Mouse (Mus musculus): Measurements from ENCODE around the gene Tmprss6.

The Tmprss6 gene

DNA sequence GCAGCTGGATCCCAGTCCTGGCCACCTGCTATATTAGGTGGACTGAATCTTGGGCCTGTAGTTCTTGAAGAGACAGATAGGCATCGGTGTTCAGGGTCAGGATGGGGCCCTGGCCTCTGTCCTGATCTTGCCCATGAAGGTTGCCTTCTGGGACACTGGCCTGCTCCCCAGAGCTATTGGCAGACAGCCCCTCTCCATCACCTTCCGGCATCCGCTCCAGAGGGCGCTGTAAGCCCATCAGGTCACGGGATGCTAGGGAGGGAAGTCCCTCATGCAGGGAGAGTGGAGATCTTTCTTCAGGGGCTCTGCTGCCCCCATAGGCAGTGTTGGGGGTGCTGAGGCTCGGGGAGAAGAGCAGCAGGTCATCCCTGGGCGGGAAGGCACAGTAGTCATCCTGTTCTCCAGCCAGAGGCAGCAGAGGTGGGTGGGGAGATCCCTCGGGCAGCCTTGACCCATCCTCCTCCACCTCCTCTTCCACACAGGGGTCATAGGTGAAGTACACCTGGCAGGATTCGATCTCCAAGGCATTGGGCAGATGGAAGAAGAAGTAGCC, 13.1 kb upstream of the Tmprss6 start:
- no peak for DNase-seq

DNA sequence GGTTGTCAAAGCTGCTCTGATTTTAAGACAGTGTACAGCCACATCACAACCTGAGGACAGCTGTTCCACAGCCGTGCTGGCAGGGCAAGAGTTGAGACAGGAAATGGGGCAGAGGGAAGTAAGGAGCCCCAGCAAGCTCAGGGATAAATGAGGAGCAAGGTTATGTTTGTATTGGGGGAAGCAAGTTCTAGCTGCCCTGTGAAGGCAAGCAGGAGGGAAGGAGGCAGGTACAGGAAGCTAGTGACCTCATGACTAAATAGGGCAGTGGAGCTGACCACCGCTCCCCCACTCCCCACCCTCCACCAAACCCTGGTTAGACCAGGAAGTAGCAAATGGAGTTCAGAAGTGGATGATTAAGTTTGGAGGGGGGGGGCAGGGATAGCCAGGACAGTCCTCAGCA, 12.6 kb upstream of the Tmprss6 start:
- no peak for DNase-seq

DNA sequence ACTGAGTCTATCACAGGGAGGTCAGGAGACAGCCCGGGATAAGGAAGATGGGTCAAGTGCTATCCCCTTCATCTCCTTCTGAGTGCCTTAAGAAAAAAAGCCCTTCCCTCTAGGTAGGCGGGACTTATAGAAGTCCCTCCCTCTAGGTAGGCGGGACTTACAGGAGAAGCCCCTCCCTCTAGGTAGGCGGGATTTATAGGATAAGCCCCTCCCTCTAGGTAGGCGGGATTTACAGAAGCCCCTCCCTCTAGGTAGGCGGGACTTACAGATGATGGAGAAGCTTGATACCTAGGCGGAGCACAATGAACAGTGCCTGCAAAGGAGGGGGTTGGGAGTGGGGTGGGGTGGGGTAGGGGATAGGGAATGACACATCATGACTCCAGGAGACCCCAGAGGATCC, 11.7 kb upstream of the Tmprss6 start:
- DNase-seq = no peak

DNA sequence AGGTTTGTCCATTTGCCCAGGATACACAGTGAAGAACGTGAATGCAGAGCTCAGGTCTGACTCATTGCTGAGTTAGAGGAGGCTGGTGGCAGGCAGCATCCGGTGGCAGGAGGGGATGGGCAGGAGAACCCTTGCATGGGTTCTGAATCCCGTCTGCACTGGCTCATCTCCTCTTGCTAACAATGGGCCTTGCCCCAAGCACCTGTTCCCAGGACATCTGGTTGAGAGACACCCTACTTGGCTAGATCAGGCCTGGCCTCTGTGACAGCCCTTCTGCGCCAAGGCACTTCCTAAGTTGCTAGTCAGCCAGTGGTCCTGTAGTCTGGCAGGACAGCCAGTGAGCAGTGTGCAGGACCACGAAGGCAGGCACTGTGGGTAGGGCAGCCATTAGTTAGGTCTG, 11.0 kb upstream of the Tmprss6 start:
- no peak for DNase-seq

DNA sequence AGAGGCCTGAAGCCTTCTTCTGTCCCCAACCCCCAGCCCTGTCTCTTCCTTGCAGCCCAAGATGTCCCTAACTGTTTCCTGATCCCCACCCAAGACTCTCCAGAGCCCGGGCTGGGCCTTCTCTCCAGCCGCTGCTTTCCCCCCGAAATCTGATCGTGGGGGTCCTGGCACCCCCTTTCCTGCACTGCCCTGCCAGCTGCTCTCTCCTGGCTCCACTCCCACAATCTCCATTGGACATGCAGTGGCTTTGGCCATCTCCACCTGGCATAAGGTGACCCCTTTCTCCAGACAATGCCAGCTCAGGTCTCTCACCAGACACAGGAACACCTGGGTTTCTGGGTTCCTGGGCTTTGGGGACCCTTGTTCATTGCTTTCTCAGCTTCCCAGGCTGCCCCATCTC, 9.6 kb upstream of the Tmprss6 start:
- DNase-seq = no peak

DNA sequence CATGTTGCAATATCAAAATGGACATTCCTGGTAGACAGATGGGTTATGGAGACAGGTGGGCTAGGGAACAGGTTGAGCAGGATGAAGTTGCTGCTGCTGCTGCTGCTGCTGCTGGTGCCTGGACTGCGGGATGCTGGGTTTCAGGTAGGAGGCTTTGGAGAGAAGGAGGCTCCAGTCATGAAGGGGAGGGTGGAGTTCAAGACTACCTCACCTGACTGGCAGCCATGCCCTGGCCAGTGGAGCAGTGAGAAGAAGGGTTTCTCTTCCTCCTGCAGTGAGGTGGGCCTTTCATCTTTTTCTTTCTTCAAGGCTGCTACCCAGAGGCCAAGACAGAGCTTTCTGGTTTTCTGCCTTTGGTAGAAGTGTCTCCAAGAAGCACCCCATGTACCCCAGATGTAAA, 8.4 kb upstream of the Tmprss6 start:
- no peak for DNase-seq

DNA sequence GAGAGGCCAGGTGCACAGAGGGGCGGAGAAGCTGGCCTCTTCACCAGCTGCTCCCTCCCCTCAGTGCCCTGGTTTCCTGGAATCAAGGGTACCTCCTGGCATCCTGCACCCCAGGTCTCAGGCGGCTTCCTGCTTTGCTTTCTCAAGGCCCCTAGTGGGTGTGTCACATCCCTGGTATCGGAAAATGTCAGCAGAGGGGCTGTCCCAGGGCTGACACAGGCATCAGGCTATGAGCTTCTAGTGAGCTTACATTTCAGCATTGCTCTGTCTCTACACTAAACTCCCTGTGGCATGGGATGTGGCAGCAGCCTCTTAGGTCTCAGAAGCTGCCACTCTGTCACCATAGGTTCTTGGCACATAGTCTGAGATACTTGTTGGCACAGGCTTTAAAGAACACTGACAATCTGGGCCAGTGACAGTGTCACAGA, 7.2 kb upstream of the Tmprss6 start:
- DNase-seq = no peak

DNA sequence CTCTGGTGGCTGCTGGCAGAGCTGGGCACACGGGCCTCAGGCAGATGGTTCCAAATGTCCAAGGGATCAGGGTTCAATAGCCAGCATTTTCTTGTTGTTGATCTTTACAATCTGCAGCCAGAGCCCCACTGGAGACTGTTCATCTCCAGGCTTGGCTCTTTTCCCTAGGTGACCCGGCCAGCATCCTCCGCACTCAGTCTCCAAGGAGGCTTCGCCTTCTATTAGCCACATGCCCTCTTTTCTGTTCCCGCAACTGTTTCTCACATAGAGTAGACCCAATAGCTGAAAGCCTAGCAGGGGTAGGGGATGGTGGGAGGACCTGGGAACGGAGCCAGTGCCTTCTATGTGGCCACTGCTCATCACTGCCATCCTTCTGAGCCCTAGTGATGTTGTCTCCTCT, 5.0 kb upstream of the Tmprss6 start:
- DNase-seq = no peak

DNA sequence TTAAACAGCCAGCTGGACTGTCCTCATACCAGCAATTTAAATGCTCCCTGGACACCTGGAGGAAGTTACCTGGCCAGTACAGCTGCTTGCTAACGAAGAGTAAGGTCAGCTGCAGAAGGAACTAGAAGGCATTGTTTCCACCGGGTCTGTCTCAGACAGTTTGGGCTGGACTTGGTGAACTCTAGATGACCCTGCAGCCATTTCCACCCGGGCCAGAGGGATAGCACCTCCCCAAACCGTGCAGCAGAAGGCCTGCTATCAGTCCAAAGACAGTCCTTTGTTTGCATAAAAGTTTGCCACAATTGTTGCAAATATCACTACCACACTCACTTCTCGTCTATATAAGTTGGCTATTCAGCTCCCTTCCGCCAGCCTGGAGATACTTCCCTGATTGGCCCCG, 3.5 kb upstream of the Tmprss6 start:
- no peak for DNase-seq

DNA sequence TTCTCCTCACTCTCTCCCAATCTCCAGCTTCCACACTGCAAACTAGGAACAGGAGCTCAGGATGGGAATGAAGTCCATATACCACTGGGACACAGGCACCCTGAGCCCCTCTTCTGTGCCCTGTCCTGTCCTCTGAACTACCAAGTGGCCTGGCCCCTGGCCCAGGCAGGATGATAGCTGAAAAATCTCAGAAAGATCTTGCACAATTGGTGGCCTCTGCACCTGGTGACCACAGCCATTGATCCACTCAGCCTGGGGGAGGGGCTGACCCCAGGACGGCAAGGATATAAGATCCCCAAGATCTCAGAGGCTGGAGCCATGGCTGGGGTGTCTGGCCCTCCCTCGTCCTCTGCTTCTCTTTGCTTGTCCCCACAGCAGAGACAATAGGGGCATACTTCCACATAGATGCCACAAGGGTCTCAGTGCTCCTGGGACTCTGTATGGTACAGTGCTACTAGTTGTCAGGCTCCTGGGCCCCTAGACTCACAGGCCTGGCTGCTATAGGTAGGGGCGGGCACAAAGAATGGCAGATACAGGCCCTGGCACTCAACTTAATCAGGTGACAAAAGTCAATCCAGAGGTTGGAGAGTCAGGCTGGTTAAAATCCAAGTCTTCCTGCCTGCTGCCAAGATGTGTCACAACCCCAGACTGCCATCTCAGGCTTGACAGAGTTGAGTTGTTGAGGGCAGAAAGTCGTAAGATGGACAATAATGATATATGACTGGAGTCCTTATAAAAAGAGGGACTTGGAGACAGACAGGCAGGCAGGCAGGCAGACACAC, 2.3 kb upstream of the Tmprss6 start:
- DNase-seq = no peak

DNA sequence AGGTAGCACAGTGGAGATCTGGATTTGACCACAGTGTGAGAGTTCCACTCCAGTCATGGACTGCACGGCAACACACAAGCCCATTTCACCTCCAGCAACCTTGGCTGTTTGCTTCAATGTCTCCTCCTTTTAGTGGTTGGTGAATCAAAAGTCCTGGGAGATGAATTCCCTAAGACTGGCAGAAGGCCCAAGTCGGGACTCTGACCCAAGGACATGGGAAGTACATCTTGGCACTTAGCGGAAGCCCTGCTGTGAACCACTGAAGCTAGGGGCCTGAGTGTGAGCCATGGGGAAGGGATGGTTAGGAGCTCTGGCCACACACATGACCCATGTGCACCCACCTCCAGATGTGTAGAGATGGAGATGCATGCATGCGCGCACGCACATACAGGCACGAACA, 864 bp downstream of the Tmprss6 start:
- DNase-seq = no peak

DNA sequence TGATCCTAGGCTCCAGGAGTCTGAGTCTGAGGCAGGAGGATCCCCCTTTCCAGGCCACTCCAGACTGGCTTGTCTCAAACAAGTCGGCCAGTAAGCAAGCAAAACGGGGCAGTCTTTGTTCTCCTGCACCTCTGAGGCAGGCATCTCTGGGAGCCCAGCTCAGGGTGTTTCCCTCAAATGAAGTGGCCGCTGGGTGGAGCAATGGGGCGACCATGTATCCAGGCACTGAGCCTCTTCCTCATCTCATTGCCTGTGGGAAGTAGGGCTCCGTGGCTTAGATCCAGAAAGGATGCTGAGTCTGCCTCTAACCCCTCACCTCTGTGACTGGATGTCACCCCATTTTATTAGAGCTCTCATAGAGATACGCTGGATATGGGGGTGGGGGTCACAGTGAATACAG, 1.6 kb downstream of the Tmprss6 start:
- no peak for DNase-seq

DNA sequence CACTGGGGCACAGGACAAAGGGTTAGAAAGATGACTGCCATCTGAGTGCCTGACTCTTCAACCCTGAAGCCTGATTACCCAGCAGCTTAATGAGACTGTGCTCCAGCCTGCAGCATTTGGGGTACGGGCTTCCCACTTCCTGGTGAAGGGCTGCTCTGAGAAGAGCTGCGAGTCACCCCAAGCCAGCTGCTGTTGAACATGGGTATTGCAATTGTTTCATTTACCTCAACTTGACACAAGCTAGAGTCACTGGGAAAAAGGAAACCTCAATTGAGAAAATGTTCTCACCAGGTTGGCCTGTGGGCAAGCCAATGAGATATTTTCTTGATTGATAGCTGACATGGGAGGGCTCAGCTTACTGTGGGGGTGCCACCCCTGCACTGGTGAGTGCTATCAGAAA, 5.5 kb downstream of the Tmprss6 start:
- no peak for DNase-seq

DNA sequence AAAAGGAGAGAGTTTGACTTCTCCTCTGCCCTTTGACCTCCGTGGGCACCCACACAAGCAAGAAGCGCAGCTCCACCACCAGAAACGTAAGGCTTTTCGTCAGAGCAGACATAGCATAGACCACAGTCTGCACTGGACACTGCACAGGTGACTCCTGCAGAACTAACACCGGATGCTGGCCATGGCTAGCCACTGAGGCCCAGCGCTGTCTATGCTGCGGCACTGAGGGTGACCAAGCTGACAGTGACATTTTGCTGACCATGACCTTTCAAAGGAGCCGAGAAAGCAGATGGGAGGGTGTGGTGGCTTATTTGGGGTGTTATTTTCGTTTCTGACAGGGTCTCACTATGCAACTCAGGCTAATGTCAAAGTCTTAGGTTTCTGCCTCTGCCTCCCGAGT, 11.2 kb downstream of the Tmprss6 start:
- DNase-seq = no peak

DNA sequence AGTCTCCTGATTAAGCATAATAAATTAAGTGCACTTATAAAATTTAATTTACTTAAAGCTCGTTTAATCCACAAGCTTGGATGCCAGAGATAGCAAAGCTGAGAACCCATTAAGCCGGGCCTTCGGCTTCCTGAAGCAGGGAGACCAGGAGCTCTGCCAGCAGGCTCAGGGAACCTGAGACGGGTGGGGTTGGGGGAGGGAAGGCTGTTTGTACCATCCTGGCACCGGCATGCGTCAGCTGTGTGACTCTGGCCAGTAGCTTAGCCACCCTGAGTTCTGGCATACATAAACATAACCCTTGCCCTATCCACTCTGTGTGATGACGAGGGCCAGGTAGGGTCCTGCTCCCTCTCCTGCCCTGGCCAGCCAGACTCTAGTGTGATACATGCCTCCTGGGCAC, 12.4 kb downstream of the Tmprss6 start:
- no peak for DNase-seq

DNA sequence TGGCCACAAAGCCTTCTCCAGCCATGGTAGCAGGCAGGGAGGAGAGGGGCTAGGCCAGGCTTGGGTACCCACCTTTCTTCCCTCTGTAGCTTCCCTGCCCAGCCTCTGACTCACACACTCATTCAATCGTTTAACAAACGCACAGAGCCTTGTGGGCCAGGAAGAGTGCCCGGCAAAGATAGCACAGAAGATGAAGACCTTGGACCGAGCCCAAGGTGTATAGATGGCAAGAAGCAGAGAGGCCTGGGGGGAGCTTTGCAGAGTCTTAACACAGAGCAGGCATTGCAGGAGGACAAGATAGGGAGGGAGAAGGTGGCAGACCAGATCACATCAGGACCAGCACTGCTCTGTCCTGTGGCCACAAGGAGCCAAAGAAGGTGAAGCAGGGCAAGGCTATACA, 13.3 kb downstream of the Tmprss6 start:
- no peak for DNase-seq

DNA sequence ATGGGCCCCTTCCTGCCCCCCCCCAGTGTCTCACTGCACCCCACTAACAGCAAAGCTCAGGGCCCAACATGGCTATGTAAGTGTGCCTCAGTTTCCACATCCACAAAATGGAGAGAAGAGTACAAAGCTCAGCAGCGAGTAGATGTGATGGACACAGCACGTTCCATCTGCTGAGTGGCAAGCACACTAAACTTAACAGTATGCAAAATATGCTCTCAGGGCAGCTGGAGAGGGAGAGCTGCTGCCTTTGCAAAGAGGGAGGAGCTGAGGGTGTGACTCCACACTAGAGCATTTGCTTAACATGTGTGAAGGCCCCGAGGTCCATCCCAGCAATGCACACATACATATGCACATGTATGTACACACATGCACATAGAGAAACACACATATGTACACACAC, 15.5 kb downstream of the Tmprss6 start:
- DNase-seq = no peak

DNA sequence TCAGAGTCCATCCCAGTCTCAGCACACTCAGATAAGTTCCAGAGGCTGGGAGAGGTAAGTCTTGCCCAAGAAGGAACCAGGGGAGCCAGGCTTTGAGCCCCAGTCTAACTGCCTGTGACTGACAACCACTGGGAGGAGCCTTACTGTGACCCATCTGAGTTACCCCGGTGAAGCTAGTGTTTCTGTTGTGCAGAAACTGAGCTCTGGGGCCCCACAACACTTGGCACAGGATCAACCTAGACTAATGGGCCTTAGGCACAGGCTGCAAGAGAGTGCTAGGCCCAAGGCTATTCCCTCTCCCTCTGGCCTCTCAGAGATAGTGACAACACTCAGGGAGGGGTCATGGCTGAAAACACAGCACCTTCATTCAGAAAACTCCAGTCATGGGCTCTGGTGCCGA, 17.2 kb downstream of the Tmprss6 start:
- no peak for DNase-seq

DNA sequence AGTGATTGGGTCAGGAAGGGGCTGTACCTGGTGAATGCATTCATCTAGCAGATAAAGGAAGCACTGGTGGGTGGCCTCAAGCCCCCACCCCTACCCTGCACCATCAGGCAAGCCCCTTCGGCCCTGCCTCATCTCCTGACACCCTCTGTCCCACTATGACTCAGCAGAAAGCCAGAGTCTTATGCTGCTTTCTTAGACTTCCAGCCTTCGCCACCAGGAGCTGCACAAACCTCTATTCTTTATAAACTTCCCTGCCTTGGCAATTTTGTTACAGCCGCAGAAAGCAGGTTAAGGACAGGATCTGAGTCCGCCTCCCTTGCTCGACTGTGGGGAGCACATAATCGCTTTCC, 18.0 kb downstream of the Tmprss6 start:
- no peak for DNase-seq

DNA sequence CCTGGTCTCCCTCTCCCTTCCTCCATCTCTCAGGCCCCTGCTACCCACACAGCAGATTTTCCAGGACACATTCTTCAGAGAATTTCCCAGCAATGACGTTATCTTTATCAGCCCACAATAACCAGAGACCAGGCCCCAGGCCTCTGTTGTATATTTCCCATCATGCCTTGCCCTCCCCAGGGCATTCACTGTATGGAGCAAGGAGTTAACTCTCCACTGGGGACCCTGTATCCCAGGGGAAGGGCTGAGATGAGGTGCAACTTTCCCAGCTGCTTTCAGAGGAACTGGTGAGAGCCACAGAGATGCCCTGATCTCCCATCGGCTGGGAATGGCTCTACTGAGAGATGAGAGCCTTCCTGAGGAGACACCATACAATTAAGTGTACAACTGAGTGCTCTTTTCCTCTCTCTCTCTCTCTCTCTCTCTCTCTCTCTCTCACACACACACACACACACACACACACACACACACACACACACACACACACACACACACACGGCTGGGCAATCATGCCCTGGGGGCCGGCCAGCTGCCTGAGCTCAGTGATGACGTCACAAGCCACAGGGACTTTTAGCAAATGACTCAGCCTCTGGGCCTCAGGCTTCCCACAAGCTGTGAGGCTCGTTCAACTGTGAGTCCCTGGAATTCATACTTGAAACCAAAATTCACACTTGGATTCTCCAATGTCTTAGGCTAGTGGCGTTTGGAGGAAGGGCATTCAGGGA, 18.6 kb downstream of the Tmprss6 start:
- DNase-seq = no peak

DNA sequence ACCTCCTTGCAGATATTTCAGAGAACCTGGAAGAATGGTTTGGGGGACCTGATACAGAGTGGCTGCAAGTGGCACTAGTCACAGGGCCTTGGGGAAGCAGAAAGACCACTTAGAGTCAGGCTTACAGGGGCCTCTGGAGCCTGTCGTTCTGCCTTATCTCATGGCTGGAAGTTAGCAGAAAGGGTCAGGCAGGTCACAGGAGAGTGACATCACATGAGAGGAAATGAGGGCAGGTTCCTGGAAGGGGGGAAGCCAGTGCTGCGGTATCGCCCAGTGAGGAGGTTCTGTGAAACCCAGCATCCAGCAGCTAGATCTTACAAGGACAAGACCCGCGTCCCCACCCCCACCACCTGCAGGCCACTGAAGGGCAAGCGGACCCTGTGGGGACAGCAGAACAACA, 19.3 kb downstream of the Tmprss6 start:
- no peak for DNase-seq

DNA sequence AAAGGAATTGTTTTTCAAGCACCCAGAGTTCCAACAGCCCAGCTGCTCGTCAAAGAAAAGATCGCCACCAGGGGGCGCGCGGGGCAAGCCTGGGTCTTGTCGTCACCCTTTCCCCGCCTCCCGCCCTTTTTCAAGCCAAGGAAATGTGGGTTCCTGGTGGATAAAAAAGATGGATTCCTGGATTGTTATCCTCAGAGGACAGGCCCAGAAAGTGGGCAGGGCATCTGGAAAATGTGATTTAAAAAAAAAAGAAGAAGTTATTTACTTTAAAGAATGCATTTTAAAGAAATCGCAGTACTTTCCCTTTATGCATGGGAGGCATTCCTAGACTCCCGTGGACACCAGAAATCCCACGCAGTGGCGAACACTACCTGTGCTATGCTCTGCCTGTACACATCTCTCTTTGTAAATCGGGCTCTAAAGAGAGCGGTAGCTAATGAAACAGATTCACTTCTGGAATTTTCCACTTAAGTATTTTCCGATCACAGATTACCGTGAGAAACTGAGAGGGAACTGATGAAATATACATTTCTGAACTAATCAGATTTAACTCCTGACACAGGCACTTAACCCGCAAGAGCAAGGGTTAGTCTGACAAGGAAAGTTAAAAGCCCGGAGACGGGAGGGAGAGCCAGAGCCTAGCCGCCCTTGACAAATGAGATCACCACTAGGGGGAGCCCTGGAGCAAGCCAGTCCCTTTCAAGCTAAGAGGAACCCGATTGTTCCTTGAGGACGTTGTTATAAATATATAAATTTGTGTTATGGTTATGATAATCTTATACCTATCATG, 20.5 kb downstream of the Tmprss6 start:
- DNase-seq = peak; percentile 96

DNA sequence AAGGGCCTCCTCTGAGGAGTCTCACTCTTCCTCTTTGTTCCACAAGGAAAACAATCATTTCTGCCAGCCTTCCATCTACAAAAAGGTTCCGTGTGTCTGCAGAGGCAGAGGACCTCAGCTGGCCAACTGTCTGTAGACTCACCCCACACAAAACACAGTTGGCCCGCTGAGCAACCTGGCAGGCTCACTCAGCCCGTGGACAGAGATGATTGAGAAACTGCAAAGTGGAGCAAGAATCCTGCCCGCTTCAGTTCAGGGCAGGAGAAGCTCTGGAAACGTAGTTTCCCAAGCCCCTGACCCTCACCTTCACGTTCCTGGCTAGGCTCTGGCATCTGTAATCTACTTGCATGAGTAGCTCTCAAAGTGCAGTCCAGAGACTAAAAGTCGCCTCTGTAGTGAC, 21.3 kb downstream of the Tmprss6 start:
- no peak for DNase-seq

DNA sequence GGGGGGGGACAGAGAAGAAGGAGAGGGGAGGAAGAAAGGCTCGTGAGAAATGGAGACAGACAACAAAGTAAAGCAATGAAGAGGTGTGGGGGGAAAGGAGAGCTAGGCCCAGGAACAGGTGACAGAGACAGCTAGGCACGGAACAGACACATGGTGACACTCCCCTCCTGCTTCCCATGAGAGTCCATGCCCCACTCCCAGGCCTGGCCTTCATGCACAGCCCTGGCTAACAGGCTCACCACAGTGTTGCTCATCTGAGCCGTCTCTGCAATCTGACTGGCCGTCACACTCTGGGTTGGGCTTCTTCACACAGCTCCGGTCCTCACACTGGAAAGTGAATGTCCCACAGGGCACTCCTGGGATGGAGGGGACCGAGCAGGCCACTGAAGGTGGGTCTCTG, 24.6 kb downstream of the Tmprss6 start:
- DNase-seq = no peak

Measured in cerebellum, adult 8-10 months (tissue).